Mouse (Mus musculus) cerebellum, adult 2 months (tissue): ENCODE measurements at regions not wholly inside any gene's neighbourhood (a gene's known extent, or its start where the extent isn't known, plus 50 kb on each side); places are given as distances from the start of the nearest gene placed in this dataset.

Source experiments
- DNase-seq, 2 experiments: peaks; one replicate each; pipeline ENCODE4 v3.0.0; 2021
- H3K27ac ChIP-seq: fragments of 200-500 bp; 2 replicates; pipeline ENCODE4 v1.5.1; 2012; ENCODE audit warnings: low read length, control low read depth, inconsistent platforms; ENCODE audit not compliant: insufficient read depth
- H3K27me3 ChIP-seq: fragments of 200-500 bp; 2 replicates; pipeline ENCODE4 v1.6.1; 2012; ENCODE audit warnings: inconsistent platforms, mild to moderate bottlenecking, low read length, moderate library complexity; ENCODE audit not compliant: control insufficient read depth, insufficient read depth
- H3K4me1 ChIP-seq: fragments of 200-500 bp; 2 replicates; pipeline ENCODE4 v1.6.1; 2011; ENCODE audit warnings: low read length; ENCODE audit not compliant: control insufficient read depth, insufficient read depth
- H3K4me3 ChIP-seq: fragments of 200-500 bp; replicated peaks from 2 replicates; pipeline ENCODE3; 2011; ENCODE audit warnings: mild to moderate bottlenecking, low read depth, low read length, control low read depth; ENCODE audit not compliant: insufficient read depth
- CTCF ChIP-seq: fragments of 200-500 bp; IDR thresholded peaks from 2 replicates; pipeline ENCODE4 v1.5.1; 2011; ENCODE audit warnings: low read depth, mild to moderate bottlenecking, control low read depth, low read length, moderate library complexity, borderline replicate concordance; ENCODE audit not compliant: insufficient read depth
- POLR2A ChIP-seq: fragments of 200-500 bp; IDR thresholded peaks from 2 replicates; pipeline ENCODE4 v1.6.1; 2011; ENCODE audit warnings: low read length, control low read depth, borderline replicate concordance; ENCODE audit not compliant: insufficient read depth
- WGBS: fragments of 180-500 bp; shearing (Covaris S2); methylation state at CpG from one replicate; pipeline ENCODE4 v1.1.7; 2018; 5-methylcytosine and 5-hydroxymethylcytosine counted together

- 95% methylated on average over 7 of the region's 7 CpGs for WGBS
- Histone ChIP-seq H3K27me3 (no peaks in the 10 kb centered on the region), H3K27ac (no peak overlapping the region), H3K4me3 (no peak overlapping the region), H3K4me1 (no peaks in the 10 kb centered on the region; the same call in 1 of the 2 replicates)
- no peak for DNase-seq
- no peak for TF ChIP-seq CTCF
These were observed 370.9 kb upstream of the Mef2c start for GRCm38 (mm10) chr13:83132671-83133638.

GRCm38 (mm10) chr13:83143316-83143715 is 360.5 kb upstream of the Mef2c start:
- 22% methylated on average over 3 of the region's 3 CpGs for WGBS
- DNase-seq = no peak
- no peaks in the 10 kb centered on the region for H3K27me3 ChIP-seq
- no peak overlapping the region for H3K4me3 ChIP-seq
- TF ChIP-seq POLR2A (no peak), CTCF (no peak)
- no peaks in the 10 kb centered on the region for H3K4me1 ChIP-seq
- H3K27ac ChIP-seq = no peak overlapping the region

- TF ChIP-seq POLR2A (no peak), CTCF (no peak)
- no peak for DNase-seq
- 73% methylated on average over 1 of the region's 1 CpGs for WGBS
- H3K4me1 ChIP-seq = no peaks in the 10 kb centered on the region
- no peaks in the 10 kb centered on the region for H3K27me3 ChIP-seq
- H3K27ac ChIP-seq = no peak overlapping the region
- H3K4me3 ChIP-seq = no peak overlapping the region
These were observed 349.2 kb upstream of the Mef2c start for GRCm38 (mm10) chr13:83154626-83155124.

- H3K27me3 ChIP-seq = no peaks in the 10 kb centered on the region
- H3K27ac ChIP-seq = no peak overlapping the region
- H3K4me1 ChIP-seq = no peaks in the 10 kb centered on the region
- 45% methylated on average over 2 of the region's 2 CpGs for WGBS
- TF ChIP-seq POLR2A = no peak
- no peak for TF ChIP-seq CTCF
- H3K4me3 ChIP-seq = no peak overlapping the region
- DNase-seq = no peak
These were observed 343.9 kb upstream of the Mef2c start for GRCm38 (mm10) chr13:83159969-83160368.

GRCm38 (mm10) chr13:83162761-83163160 is 341.1 kb upstream of the Mef2c start:
- 86% methylated on average over 4 of the region's 4 CpGs for WGBS
- no peak for TF ChIP-seq POLR2A
- TF ChIP-seq CTCF = no peak
- DNase-seq = peak in 1 of 2 experiments; percentile 2
- no peaks in the 10 kb centered on the region for H3K27me3 ChIP-seq
- H3K4me1 ChIP-seq = no peaks in the 10 kb centered on the region
- H3K27ac ChIP-seq = no peak overlapping the region
- no peak overlapping the region for H3K4me3 ChIP-seq

- DNase-seq = no peak
- H3K4me1 ChIP-seq = no peaks in the 10 kb centered on the region
- H3K27ac ChIP-seq = no peak overlapping the region
- TF ChIP-seq POLR2A (no peak), CTCF (no peak)
- WGBS = 82% methylated on average over 2 of the region's 2 CpGs
- no peak overlapping the region for H3K4me3 ChIP-seq
- H3K27me3 ChIP-seq = no peaks in the 10 kb centered on the region
These were observed 328.7 kb upstream of the Mef2c start for GRCm38 (mm10) chr13:83175086-83175485.

GRCm38 (mm10) chr13:83201931-83202671 is 301.7 kb upstream of the Mef2c start:
- no peaks in the 10 kb centered on the region for H3K4me1 ChIP-seq
- TF ChIP-seq POLR2A = no peak
- no peak for TF ChIP-seq CTCF
- no peak overlapping the region for H3K4me3 ChIP-seq
- no peaks in the 10 kb centered on the region for H3K27me3 ChIP-seq
- H3K27ac ChIP-seq = no peak overlapping the region
- no peak for DNase-seq
- 85% methylated on average over 3 of the region's 3 CpGs for whole genome bisulfite sequencing

- H3K4me1 ChIP-seq = no peaks in the 10 kb centered on the region
- no peak overlapping the region for H3K27ac ChIP-seq
- no peaks in the 10 kb centered on the region for H3K27me3 ChIP-seq
- WGBS = 85% methylated on average over 1 of the region's 1 CpGs
- TF ChIP-seq POLR2A = no peak
- no peak for TF ChIP-seq CTCF
- no peak overlapping the region for H3K4me3 ChIP-seq
- DNase-seq = no peak
These were observed 297.2 kb upstream of the Mef2c start for GRCm38 (mm10) chr13:83206622-83207021.
